Mouse (Mus musculus) lung, adult 10 weeks (tissue): ENCODE data around the gene Lepr. TPM values are rescaled to one million over a fixed set of nuclear protein-coding genes. Genes with fewer than 3 reads are reported as not detected.

Source experiments
- polyA plus RNA-seq: library from polyadenylated mRNA; stranded (reverse); fragments of 350-450 nt; fragmentation: Illumina TruSeq; extraction: RNeasy Lipid Tissue Mini Kit (QIAGEN cat#74804); gene quantifications from one replicate; pipeline ENCODE4 v1.2.3, GENCODE M21; 2014; ENCODE audit warnings: low read depth, low replicate concordance; ENCODE audit not compliant: insufficient read depth

Lepr gene
- polyA plus RNA-seq = 18.2 TPM

GRCm38 (mm10) chr4:101717367-101718121 lies at the start of gene Lepr:
TSS of gene Lepr (plus strand) at chr4:101717404.

GRCm38 (mm10) chr4:101843923-101844322 lies 126.7 kb downstream of the Lepr start, which contains the start of gene B020004J07Rik:
TSS of gene B020004J07Rik (minus strand) at chr4:101844023.

Other genes starting within 250 kb of the Lepr start
- 0.52 TPM for gene Dnajc6, start 220.8 kb upstream of the Lepr start, polyA plus RNA-seq
- 80.6 TPM for gene Leprot, start 69.7 kb upstream of the Lepr start, polyA plus RNA-seq
- not detected for gene B020004J07Rik, start 126.6 kb downstream of the Lepr start, polyA plus RNA-seq
- gene C130073F10Rik, start 176.4 kb downstream of the Lepr start, polyA plus RNA-seq = not detected
- not detected for gene Gm12800, start 191.7 kb downstream of the Lepr start, polyA plus RNA-seq
- gene Gm12794, start 223.0 kb downstream of the Lepr start, polyA plus RNA-seq = not detected